Mouse (Mus musculus) heart, postnatal 0 days (tissue): ENCODE measurements around the gene Tent2. TPM values are rescaled to one million over a fixed set of nuclear protein-coding genes. Genes with fewer than 3 reads are reported as not detected.

ENCODE experiments used
- ATAC-seq: fragments of 200-750 bp; cut with Nextera tagmentation; 2 replicates; pipeline ENCODE4 v1.8.0; 2017; ENCODE audit warnings: low read depth, moderate number of reproducible peaks, moderate library complexity; ENCODE audit not compliant: insufficient read depth
- DNase-seq: peaks from one replicate; pipeline ENCODE4 v3.0.0-alpha.2; 2016; ENCODE audit warnings: low spot score
- H3K27ac ChIP-seq: fragments of 300-500 bp; sonication (generic); 2 replicates; pipeline ENCODE4 v1.5.1; 2014; ENCODE audit warnings: low read depth, mild to moderate bottlenecking
- H3K27me3 ChIP-seq: fragments of 300-500 bp; sonication (generic); 2 replicates; pipeline ENCODE4 v1.6.1; 2014; ENCODE audit warnings: low read length, mixed read lengths; ENCODE audit not compliant: control insufficient read depth, insufficient read depth
- H3K36me3 ChIP-seq: fragments of 300-500 bp; sonication (generic); replicated peaks from 2 replicates; pipeline ENCODE4 v1.6.1; 2014; ENCODE audit warnings: low read length, mixed read lengths; ENCODE audit not compliant: control insufficient read depth, insufficient read depth
- H3K4me1 ChIP-seq: fragments of 300-500 bp; sonication (generic); 2 replicates; pipeline ENCODE4 v1.6.1; 2014; ENCODE audit warnings: antibody characterized with exemption; ENCODE audit not compliant: control insufficient read depth, insufficient read depth
- H3K4me2 ChIP-seq: fragments of 300-500 bp; sonication (generic); 2 replicates; pipeline ENCODE4 v1.6.1; 2014; ENCODE audit warnings: low read depth, mild to moderate bottlenecking, low read length, moderate library complexity
- H3K4me3 ChIP-seq: fragments of 300-500 bp; sonication (generic); 2 replicates; pipeline ENCODE4 v1.5.1; 2014; ENCODE audit warnings: low read depth, low read length
- H3K9ac ChIP-seq: fragments of 300-500 bp; sonication (generic); replicated peaks from 2 replicates; pipeline ENCODE4 v1.6.1; 2014; ENCODE audit warnings: low read depth, low read length, mixed read lengths
- H3K9me3 ChIP-seq: fragments of 300-500 bp; sonication (generic); replicated peaks from 2 replicates; pipeline ENCODE4 v1.6.1; 2016; ENCODE audit warnings: low read length; ENCODE audit not compliant: control insufficient read depth
- CTCF ChIP-seq: IDR thresholded peaks from 2 replicates; pipeline ENCODE4 v1.5.1; 2016; ENCODE audit warnings: antibody characterized with exemption, control low read depth, low read depth
- EP300 ChIP-seq: IDR thresholded peaks from 2 replicates; pipeline ENCODE4 v1.6.1; 2016; ENCODE audit warnings: antibody characterized with exemption, low read depth
- WGBS: fragments of 180-500 bp; shearing (Covaris S2); extraction: QIAGEN DNeasy Blood & Tissue Kit; methylation state at CpG from one replicate; pipeline ENCODE4 v1.1.7; 2014; 5-methylcytosine and 5-hydroxymethylcytosine counted together
- polyA plus RNA-seq: library from polyadenylated mRNA; unstranded; fragments of >200 nt; fragmentation: Nextera tagmentation; extraction: Ambion mirVana; gene quantifications from 2 replicates; pipeline ENCODE4 v1.2.1, GENCODE M21; 2015
- total RNA-seq: library from RNA; depleted of rRNA; stranded (reverse); fragments of >200 nt; gene quantifications from 2 replicates; pipeline ENCODE4 v1.2.3, GENCODE M21; 2014; ENCODE audit warnings: low replicate concordance; rRNA removed

Gene Tent2
- total and polyA plus RNA-seq, 2 experiments from 2014 or later, result 19.2 to 34.0 TPM

DNA sequence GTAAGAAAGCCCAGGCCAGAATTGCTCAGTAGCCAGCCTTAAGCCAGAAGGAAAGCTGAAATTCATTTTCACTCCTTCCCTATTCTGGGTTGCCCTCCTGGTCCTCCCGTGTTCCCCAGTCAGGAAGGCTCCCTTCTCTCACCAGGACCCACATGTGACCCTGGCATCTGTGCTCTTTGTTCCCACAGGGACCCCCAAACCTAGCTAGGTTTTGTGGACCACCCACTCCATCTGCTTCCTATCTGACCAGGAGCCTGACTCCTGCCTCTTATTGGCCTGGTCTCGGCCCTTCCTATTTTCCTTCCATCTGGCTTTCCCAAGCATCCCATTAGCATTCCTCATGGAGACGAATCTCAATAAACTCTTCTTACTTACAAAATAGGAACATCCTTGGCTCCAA lies 93.6 kb downstream of the Tent2 start:
- no peak for DNase-seq
- Histone ChIP-seq H3K9ac (no peak overlapping the region), H3K27ac (no peak overlapping the region), H3K4me2 (no peak overlapping the region), H3K36me3 (peaks cover 23% of the 10 kb centered on the region), H3K4me3 (no peak overlapping the region), H3K4me1 (peaks cover 11% of the 10 kb centered on the region; the same call in 1 of the 2 replicates), H3K9me3 (no peaks in the 10 kb centered on the region), H3K27me3 (no peaks in the 10 kb centered on the region)
- TF ChIP-seq EP300 (no peak), CTCF (no peak)
- ATAC-seq, result no peak
- 86% methylated on average over 3 of the region's 3 CpGs for WGBS

DNA sequence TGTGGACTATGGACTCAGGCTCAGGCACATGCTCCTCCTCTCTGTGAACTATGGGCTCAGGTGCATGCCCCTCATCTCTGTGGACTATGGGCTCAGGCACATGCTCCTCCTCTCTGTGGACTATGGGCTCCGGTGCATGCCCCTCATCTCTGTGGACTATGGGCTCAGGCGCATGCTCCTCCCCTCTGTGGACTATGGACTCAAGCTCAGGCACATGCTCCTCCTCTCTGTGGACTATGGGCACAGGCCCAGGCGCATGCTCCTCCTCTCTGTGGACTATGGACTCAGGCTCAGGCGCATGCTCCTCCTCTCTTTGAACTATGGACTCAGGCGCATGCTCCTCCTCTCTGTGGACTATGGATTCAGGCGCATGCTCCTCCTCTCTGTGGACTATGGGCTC lies 95.5 kb downstream of the Tent2 start:
- H3K27me3 ChIP-seq, result no peaks in the 10 kb centered on the region
- no peak overlapping the region for H3K4me3 ChIP-seq
- no peak overlapping the region for H3K27ac ChIP-seq
- ATAC-seq (no peak), DNase-seq (no peak)
- 93% methylated on average over 6 of the region's 6 CpGs for whole genome bisulfite sequencing
- TF ChIP-seq CTCF (no peak), EP300 (no peak)
- no peak overlapping the region for H3K9ac ChIP-seq
- peaks cover 41% of the 10 kb centered on the region for H3K36me3 ChIP-seq
- no peaks in the 10 kb centered on the region for H3K9me3 ChIP-seq
- peaks cover 11% of the 10 kb centered on the region; the same call in 1 of the 2 replicates for H3K4me1 ChIP-seq
- no peak overlapping the region for H3K4me2 ChIP-seq

Other genes with a start within 250 kb of the Tent2 start
- 30.7 and 34.6 TPM in 2 replicates for gene Cmya5, start 47.7 kb downstream of the Tent2 start, total RNA-seq
- gene Cmya5, start 47.7 kb downstream of the Tent2 start, polyA plus RNA-seq, result 7.3 and 8.3 TPM in 2 replicates
- 71.9 and 84.9 TPM in 2 replicates for gene Homer1, start 107.2 kb upstream of the Tent2 start, total RNA-seq
- 13.3 and 14.8 TPM in 2 replicates for gene Homer1, start 107.2 kb upstream of the Tent2 start, polyA plus RNA-seq